Mouse (Mus musculus) urinary bladder, postnatal 36 days (tissue): ENCODE data around the gene Qdpr.

ENCODE experiments used
- DNase-seq, 2 experiments: peaks; one replicate each; pipeline ENCODE4 v3.0.0; 2022; ENCODE audit warnings: low spot score in 2 of 2, mixed read lengths in 1 of 2

The Qdpr gene

GRCm38 (mm10) chr5:45384034-45384812 lies 65.8 kb downstream of the Qdpr start:
- DNase-seq, result no peak
